ENCODE assay signal across 26 mouse cellular contexts in the genomic region with DNA sequence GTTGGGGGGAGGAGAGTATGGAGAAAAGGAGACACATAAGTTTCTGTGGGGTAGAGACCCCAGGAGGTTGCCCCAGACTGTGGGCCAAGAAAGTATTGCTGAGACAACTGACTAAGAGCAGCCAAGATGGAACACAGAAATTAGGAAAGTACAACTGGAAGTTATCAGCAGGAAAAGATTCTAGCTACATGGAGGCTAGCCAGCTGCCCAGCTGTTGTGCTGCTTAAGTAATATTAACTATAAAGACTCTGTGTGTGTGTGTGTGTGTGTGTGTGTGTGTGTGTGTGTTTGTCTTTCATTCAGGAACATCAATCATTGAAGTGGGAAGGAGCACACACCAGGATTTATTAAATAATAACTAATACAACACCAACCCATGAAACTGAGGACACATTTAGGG.
DNase-seq lines count a peak whose midpoint lies in the region; ATAC-seq and TF ChIP-seq lines count a peak whose summit lies in the region.
"Had no signal": no experiment of that assay in that cellular context is flagged by ENCODE, and none has a peak within 500 bp of the region (broad histone marks: within the 10 kb centered on the region; RNA-seq: fewer than 3 reads in every experiment).

No protein-coding gene starts in this region.

- no peak overlapping the region for H3K9ac ChIP-seq in lung, embryonic 16.5 days (ENCODE audit: low read length)
- H3K9ac ChIP-seq in lung, postnatal 0 days (replicated peaks; ENCODE audit: low read depth), result no peak overlapping the region
- H3K9ac ChIP-seq: embryonic facial prominence, embryonic 12.5 days; forebrain, embryonic 15.5 days; heart, embryonic 13.5 days; hindbrain, embryonic 14.5 days; kidney, embryonic 15.5 days; liver, embryonic 14.5 days; midbrain, embryonic 13.5 days had no signal

- DNase-seq in gastrocnemius, postnatal 25 days, result peak; percentile 4
- no peak for DNase-seq in gastrocnemius, adult 18-20 months (ENCODE audit: low spot score)
- peak; percentile 8 to 14 for DNase-seq in heart, postnatal 14 days
- no peak for DNase-seq in heart, embryonic 10.5 days (ENCODE audit: low spot score)
- no peak for DNase-seq in lung, postnatal 0 days (ENCODE audit: low spot score)
- DNase-seq in lung, postnatal 36 days, result peak; percentile 14
- no peak for DNase-seq in spleen, postnatal 4 days (ENCODE audit: low spot score in 2 of 2)
- DNase-seq: adrenal gland, postnatal 14 days; cerebellum, adult 11 months; cerebellum, adult 9-10 months; cerebellum, postnatal 36 days; gastrocnemius, adult 2 months; layer of hippocampus, adult 9-11 months; liver had no signal

- TF ChIP-seq CTCF in lung, postnatal 0 days (IDR thresholded peaks at IDR 0.05), result no peak

- peak; percentile 56; the same call in 1 of the 2 replicates for ATAC-seq in lung, embryonic 16.5 days (ENCODE audit: low read depth)
- ATAC-seq in lung, postnatal 0 days, result no peak
- ATAC-seq: CD4-positive, CD25-positive, alpha-beta regulatory T cell, adult 4 months; forebrain, embryonic 15.5 days; intestine, postnatal 0 days; midbrain, embryonic 13.5 days had no signal

- H3K27ac ChIP-seq in heart, embryonic 10.5 days, result no peak overlapping the region
- no peak overlapping the region for H3K27ac ChIP-seq in lung, embryonic 16.5 days (ENCODE audit: low read length)
- no peak overlapping the region for H3K27ac ChIP-seq in lung, postnatal 0 days (ENCODE audit: low read length)
- H3K27ac ChIP-seq: embryonic facial prominence, embryonic 12.5 days; forebrain, embryonic 10.5 days; forebrain, embryonic 15.5 days; gastrocnemius, adult 2 months; heart, embryonic 13.5 days; hindbrain, embryonic 14.5 days; kidney, embryonic 15.5 days; liver, embryonic 14.5 days; macrophage; midbrain, embryonic 13.5 days had no signal

- no peak overlapping the region for H3K4me3 ChIP-seq in heart, embryonic 10.5 days
- no peak overlapping the region for H3K4me3 ChIP-seq in lung, embryonic 16.5 days (ENCODE audit: low read length)
- no peak overlapping the region for H3K4me3 ChIP-seq in lung, postnatal 0 days (ENCODE audit: low read depth, low read length)
- H3K4me3 ChIP-seq: embryonic facial prominence, embryonic 12.5 days; forebrain, embryonic 10.5 days; forebrain, embryonic 15.5 days; gastrocnemius, adult 2 months; heart, embryonic 13.5 days; kidney, embryonic 15.5 days; midbrain, embryonic 13.5 days had no signal

- H3K36me3 ChIP-seq in heart, embryonic 10.5 days, result no peaks in the 10 kb centered on the region
- H3K36me3 ChIP-seq in lung, embryonic 16.5 days (ENCODE audit: control insufficient read depth, insufficient read depth, low read length), result no peaks in the 10 kb centered on the region
- no peaks in the 10 kb centered on the region for H3K36me3 ChIP-seq in lung, postnatal 0 days (ENCODE audit: insufficient read depth, low read length)
- H3K36me3 ChIP-seq: embryonic facial prominence, embryonic 12.5 days; forebrain, embryonic 10.5 days; forebrain, embryonic 15.5 days; heart, embryonic 13.5 days; kidney, embryonic 15.5 days; midbrain, embryonic 13.5 days had no signal

- intact Hi-C loops in heart, postnatal 14 days (cut with DNase I), result no loop called here

- no peak overlapping the region for H3K4me2 ChIP-seq in lung, embryonic 16.5 days (ENCODE audit: low read depth, low read length)
- no peak overlapping the region for H3K4me2 ChIP-seq in lung, postnatal 0 days (replicated peaks; ENCODE audit: low read depth, low read length)
- H3K4me2 ChIP-seq: embryonic facial prominence, embryonic 12.5 days; forebrain, embryonic 15.5 days; heart, embryonic 13.5 days; hindbrain, embryonic 14.5 days; kidney, embryonic 15.5 days; midbrain, embryonic 13.5 days had no signal

- no peaks in the 10 kb centered on the region for H3K4me1 ChIP-seq in heart, embryonic 10.5 days
- H3K4me1 ChIP-seq in lung, embryonic 16.5 days (replicated peaks; ENCODE audit: control insufficient read depth, insufficient read depth, low read length), result no peaks in the 10 kb centered on the region
- no peaks in the 10 kb centered on the region for H3K4me1 ChIP-seq in lung, postnatal 0 days (ENCODE audit: insufficient read depth, low read depth, low read length)
- H3K4me1 ChIP-seq: embryonic facial prominence, embryonic 12.5 days; forebrain, embryonic 10.5 days; forebrain, embryonic 15.5 days; heart, embryonic 13.5 days; kidney, embryonic 15.5 days; midbrain, embryonic 13.5 days had no signal

- no peaks in the 10 kb centered on the region for H3K9me3 ChIP-seq in heart, embryonic 10.5 days
- H3K9me3 ChIP-seq in lung, embryonic 16.5 days (ENCODE audit: control insufficient read depth, low read length), result no peaks in the 10 kb centered on the region
- H3K9me3 ChIP-seq in lung, postnatal 0 days (ENCODE audit: low read length), result no peaks in the 10 kb centered on the region
- H3K9me3 ChIP-seq: embryonic facial prominence, embryonic 12.5 days; forebrain, embryonic 10.5 days; forebrain, embryonic 15.5 days; heart, embryonic 13.5 days; kidney, embryonic 15.5 days; midbrain, embryonic 13.5 days had no signal

- TF ChIP-seq EP300 in lung, postnatal 0 days (IDR thresholded peaks at IDR 0.05), result no peak

- no peaks in the 10 kb centered on the region for H3K27me3 ChIP-seq in heart, embryonic 10.5 days (ENCODE audit: insufficient read depth, poor library complexity, severe bottlenecking)
- H3K27me3 ChIP-seq in lung, embryonic 16.5 days (ENCODE audit: control insufficient read depth, insufficient read depth, low read depth, low read length), result no peaks in the 10 kb centered on the region
- no peaks in the 10 kb centered on the region for H3K27me3 ChIP-seq in lung, postnatal 0 days (replicated peaks; ENCODE audit: insufficient read depth, low read length)
- H3K27me3 ChIP-seq: embryonic facial prominence, embryonic 12.5 days; forebrain, embryonic 15.5 days; heart, embryonic 13.5 days; kidney, embryonic 15.5 days; midbrain, embryonic 13.5 days had no signal

Comparison
In these comparisons a context has a peak if more than half of its experiments do, and no peak if none do; other contexts are left out.
1. DNase-seq: peak in gastrocnemius, postnatal 25 days (single experiment), heart, postnatal 14 days (2 of 2) and lung, postnatal 36 days (single experiment); none in gastrocnemius, adult 18-20 months (single experiment), heart, embryonic 10.5 days (single experiment), lung, postnatal 0 days (single experiment) and spleen, postnatal 4 days (0 of 2).